Mouse (Mus musculus) heart, embryonic 12.5 days (tissue): ENCODE results near the gene Pdcd6ip. TPM values are rescaled to one million over a fixed set of nuclear protein-coding genes. Genes with fewer than 3 reads are reported as not detected.

ENCODE experiments used
- ATAC-seq: fragments of 200-750 bp; cut with Nextera tagmentation; 2 replicates; pipeline ENCODE4 v1.8.0; 2017; ENCODE audit warnings: moderate TSS enrichment, moderate library complexity; ENCODE audit not compliant: insufficient number of reproducible peaks, low FRiP score
- H3K27ac ChIP-seq: fragments of 300-500 bp; sonication (generic); 2 replicates; pipeline ENCODE4 v1.5.1; 2016; ENCODE audit warnings: mild to moderate bottlenecking, moderate library complexity; ENCODE audit not compliant: poor library complexity, severe bottlenecking
- H3K27me3 ChIP-seq: fragments of 300-500 bp; sonication (generic); replicated peaks from 2 replicates; pipeline ENCODE4 v1.6.1; 2016; ENCODE audit warnings: mild to moderate bottlenecking, moderate library complexity
- H3K36me3 ChIP-seq: fragments of 300-500 bp; sonication (generic); 2 replicates; pipeline ENCODE4 v1.6.1; 2016; ENCODE audit warnings: mild to moderate bottlenecking, moderate library complexity
- H3K4me1 ChIP-seq: fragments of 300-500 bp; sonication (generic); replicated peaks from 2 replicates; pipeline ENCODE4 v1.6.1; 2016; ENCODE audit warnings: mild to moderate bottlenecking
- H3K4me2 ChIP-seq: fragments of 300-500 bp; sonication (generic); 2 replicates; pipeline ENCODE4 v1.6.1; 2016; ENCODE audit warnings: mild to moderate bottlenecking, moderate library complexity
- H3K4me3 ChIP-seq: fragments of 300-500 bp; sonication (generic); 2 replicates; pipeline ENCODE4 v1.5.1; 2016; ENCODE audit warnings: mild to moderate bottlenecking
- H3K9ac ChIP-seq: fragments of 300-500 bp; sonication (generic); 2 replicates; pipeline ENCODE4 v1.6.1; 2016; ENCODE audit warnings: mild to moderate bottlenecking, moderate library complexity
- H3K9me3 ChIP-seq: fragments of 300-500 bp; sonication (generic); replicated peaks from 2 replicates; pipeline ENCODE4 v1.6.1; 2016; ENCODE audit warnings: mild to moderate bottlenecking, moderate library complexity
- WGBS: fragments of 180-500 bp; shearing (Covaris S2); methylation state at CpG from one replicate; pipeline ENCODE4 v1.1.7; 2016; 5-methylcytosine and 5-hydroxymethylcytosine counted together
- polyA plus RNA-seq: library from polyadenylated mRNA; unstranded; fragments of >200 nt; fragmentation: Nextera tagmentation; extraction: Ambion mirVana; gene quantifications from 2 replicates; pipeline ENCODE4 v1.2.1, GENCODE M21; 2016

Pdcd6ip gene
- polyA plus RNA-seq, 1 experiment from 2014 or later, result 80.8 TPM

DNA sequence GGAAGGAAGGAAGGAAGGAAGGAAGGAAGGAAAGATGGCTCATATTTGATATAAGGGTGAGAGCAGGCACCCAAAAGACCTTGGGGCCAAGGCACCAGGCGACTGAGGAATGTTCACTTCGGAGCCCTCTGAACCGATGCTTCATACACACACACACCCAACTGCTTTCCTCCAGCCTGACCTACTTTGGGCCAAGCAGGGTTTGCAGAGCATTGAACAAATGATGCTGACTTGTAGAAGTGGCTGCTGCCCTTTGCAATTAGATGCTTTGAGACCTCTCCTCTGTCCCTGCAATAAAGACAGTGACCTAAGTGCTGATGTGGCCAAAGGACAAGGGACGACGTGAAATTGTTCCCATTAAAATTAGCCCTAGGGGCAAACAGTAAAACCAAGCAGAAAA is 63.4 kb downstream of the Pdcd6ip start:
- 69% methylated on average over 5 of the region's 5 CpGs for WGBS
- ATAC-seq, result no peak
- Histone ChIP-seq H3K36me3 (no peaks in the 10 kb centered on the region), H3K4me1 (peaks cover 4% of the 10 kb centered on the region), H3K27ac (no peak overlapping the region), H3K27me3 (no peaks in the 10 kb centered on the region), H3K9ac (no peak overlapping the region), H3K4me2 (no peak overlapping the region), H3K4me3 (no peak overlapping the region), H3K9me3 (no peaks in the 10 kb centered on the region; the same call in 1 of the 2 replicates)

DNA sequence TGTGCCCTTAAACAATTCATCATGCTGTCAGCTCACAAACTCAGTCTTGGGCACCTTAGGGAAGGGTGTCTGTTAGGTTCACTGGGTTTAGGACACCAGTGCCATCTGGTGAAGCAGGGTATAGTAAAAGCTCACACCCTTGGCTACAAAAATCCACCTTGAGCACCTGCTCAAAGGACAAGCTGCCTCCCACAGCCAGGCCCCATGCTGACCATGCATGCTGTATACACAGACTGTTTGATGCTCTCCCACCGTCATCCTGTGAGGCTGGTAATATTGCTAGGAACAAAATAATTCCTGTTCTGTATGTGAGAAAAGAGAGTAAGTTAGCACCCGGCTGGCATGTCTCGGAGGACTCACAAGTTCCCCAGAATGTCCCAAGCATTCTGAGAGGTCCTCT is 64.0 kb downstream of the Pdcd6ip start:
- Histone ChIP-seq H3K9ac (no peak overlapping the region), H3K4me3 (no peak overlapping the region), H3K36me3 (no peaks in the 10 kb centered on the region), H3K4me2 (no peak overlapping the region), H3K4me1 (peaks cover 4% of the 10 kb centered on the region), H3K27ac (no peak overlapping the region), H3K27me3 (no peaks in the 10 kb centered on the region), H3K9me3 (no peaks in the 10 kb centered on the region; the same call in 1 of the 2 replicates)
- ATAC-seq, result no peak
- 85% methylated on average over 3 of the region's 3 CpGs for WGBS

DNA sequence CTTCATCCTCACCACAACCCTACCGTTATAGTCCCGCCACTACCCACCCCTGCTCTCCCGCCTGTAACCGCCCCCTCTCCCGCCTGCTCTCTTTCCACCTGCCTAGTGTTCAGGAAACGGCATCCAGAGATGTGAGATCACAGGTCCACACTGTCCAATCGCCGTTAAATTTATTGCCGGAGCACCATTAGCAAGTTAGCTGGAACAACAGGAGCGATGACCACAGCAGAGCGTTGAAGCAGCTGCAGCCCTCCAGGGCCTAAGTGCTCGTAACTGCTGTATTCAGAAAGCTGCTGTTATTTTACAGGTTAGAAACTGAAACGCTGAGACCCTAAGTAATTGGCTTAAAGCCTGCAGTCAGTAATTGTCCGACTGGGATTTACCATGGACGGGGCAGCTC is 64.4 kb downstream of the Pdcd6ip start:
- Histone ChIP-seq H3K9ac (no peak overlapping the region), H3K27me3 (no peaks in the 10 kb centered on the region), H3K36me3 (no peaks in the 10 kb centered on the region), H3K27ac (no peak overlapping the region), H3K4me1 (peaks cover 4% of the 10 kb centered on the region), H3K9me3 (no peaks in the 10 kb centered on the region; the same call in 1 of the 2 replicates), H3K4me3 (no peak overlapping the region), H3K4me2 (no peak overlapping the region)
- 85% methylated on average over 15 of the region's 15 CpGs for WGBS
- ATAC-seq, result no peak

DNA sequence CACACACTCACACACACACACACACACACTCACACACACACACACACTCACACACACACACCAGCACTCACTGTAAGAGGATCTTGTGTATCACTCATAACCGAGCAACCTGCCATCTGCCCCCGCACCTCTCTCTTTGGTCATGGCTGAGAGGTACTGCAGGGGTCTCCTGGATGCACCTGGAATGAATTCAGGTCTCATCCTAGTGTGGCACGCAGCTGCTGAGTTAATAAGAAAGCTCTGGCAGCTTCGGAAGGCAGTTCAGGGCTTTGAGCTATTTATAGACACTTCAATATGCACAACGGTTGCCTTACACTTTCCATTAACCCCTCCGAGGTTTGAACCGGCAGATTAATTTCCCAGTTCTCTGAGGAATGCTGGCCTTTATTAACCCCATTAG is 73.1 kb downstream of the Pdcd6ip start:
- no peak overlapping the region for H3K27ac ChIP-seq
- 34% methylated on average over 7 of the region's 7 CpGs for WGBS
- peaks cover 4% of the 10 kb centered on the region for H3K9me3 ChIP-seq
- H3K4me1 ChIP-seq, result peaks cover 13% of the 10 kb centered on the region
- no peaks in the 10 kb centered on the region for H3K27me3 ChIP-seq
- ATAC-seq, result no peak
- H3K4me2 ChIP-seq, result peak overlapping the region; percentile 16; the same call in 1 of the 2 replicates
- no peaks in the 10 kb centered on the region for H3K36me3 ChIP-seq
- no peak overlapping the region for H3K4me3 ChIP-seq
- no peak overlapping the region for H3K9ac ChIP-seq

DNA sequence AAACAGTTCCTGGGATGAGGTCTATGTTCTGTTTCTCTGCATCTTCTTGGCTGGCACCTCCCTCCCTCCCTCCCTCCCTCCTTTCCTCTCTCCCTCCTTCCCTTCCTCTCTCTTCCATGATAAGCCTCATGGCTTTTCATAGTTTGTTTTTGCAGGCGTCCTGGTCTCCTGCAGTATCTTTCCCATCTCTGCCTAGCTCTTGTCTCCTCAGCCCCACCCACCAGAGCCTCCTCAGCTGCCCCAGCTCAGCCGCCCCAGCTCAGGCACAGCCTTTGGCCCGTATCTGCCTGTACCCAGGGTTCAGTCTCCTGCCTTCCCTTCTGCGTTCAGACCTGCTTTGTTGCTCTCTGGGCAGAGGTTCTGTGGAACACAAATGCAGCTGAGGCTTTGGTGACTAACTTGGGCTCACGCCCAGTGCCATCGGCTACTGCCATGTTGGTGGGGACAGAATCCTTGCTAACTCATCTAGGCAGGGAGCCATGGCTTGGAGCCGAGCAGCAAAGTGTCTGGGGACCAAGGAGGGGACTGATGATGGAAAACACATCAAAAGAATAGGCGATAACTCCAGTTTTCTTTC is 74.8 kb downstream of the Pdcd6ip start:
- no peak overlapping the region for H3K4me2 ChIP-seq
- ATAC-seq, result no peak
- H3K27ac ChIP-seq, result no peak overlapping the region
- H3K9ac ChIP-seq, result no peak overlapping the region
- 47% methylated on average over 8 of the region's 8 CpGs for WGBS
- no peaks in the 10 kb centered on the region for H3K36me3 ChIP-seq
- peaks cover 4% of the 10 kb centered on the region for H3K9me3 ChIP-seq
- H3K27me3 ChIP-seq, result no peaks in the 10 kb centered on the region
- H3K4me3 ChIP-seq, result no peak overlapping the region
- H3K4me1 ChIP-seq, result peaks cover 13% of the 10 kb centered on the region

DNA sequence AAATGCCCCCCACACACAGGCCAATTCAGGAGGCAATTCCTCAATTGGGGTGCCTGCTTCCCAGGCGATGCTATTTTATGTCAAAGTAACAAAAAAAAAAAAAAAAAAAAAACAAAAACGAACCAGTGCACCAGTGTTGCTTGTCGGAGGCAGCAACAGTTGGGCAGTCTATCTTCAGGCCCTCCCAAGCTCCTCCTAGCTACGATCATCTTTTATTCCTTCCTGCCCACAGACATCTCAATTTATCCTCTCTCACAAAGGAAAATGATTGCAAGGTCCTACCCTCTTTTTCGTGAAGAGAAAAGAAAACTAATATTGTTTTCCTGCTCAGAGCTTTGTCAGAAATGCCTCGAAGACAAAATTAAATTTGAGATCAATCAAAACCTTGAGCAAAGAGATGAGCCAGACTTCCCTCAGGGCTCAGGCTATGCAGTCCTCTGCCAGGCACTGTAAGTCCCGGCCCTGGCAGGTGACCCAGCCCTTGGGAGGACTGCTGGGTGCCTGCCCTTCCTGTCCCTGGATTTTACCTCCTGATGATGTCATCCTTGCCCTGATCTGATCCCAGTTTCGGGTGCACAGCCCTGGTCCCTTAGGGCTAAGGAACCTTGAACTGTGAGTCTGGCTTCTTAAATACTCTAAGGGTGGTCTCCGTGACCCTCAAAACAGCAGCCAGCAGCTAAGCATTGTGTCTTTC is 75.6 kb downstream of the Pdcd6ip start:
- Histone ChIP-seq H3K9me3 (peaks cover 4% of the 10 kb centered on the region), H3K9ac (no peak overlapping the region), H3K4me2 (no peak overlapping the region), H3K27ac (no peak overlapping the region), H3K4me1 (peaks cover 13% of the 10 kb centered on the region), H3K36me3 (no peaks in the 10 kb centered on the region), H3K4me3 (no peak overlapping the region), H3K27me3 (no peaks in the 10 kb centered on the region)
- ATAC-seq, result no peak
- WGBS, result 71% methylated on average over 9 of the region's 9 CpGs

DNA sequence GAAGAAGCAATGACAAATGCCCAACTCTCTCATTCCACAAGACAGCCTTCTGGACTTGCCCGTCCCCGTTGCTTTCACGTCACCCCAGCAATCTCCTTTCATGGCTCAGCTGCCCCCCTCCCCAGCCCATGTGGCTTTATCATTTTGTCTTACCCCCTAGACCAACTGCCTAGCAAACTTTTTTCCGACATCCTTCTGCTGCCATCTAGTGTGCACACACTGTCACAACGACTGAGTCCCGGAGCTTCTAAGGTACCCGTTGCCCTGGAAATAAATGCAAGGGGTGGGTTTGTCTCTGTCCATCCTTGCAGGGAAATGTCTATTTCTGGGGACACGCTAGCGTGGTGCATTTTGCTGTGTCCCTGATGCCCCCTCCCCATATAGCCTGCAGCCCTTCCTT is 78.4 kb downstream of the Pdcd6ip start:
- no peak for ATAC-seq
- H3K4me1 ChIP-seq, result peaks cover 8% of the 10 kb centered on the region
- WGBS, result 5% methylated on average over 9 of the region's 9 CpGs
- H3K36me3 ChIP-seq, result no peaks in the 10 kb centered on the region
- H3K9ac ChIP-seq, result no peak overlapping the region
- H3K27ac ChIP-seq, result no peak overlapping the region
- H3K9me3 ChIP-seq, result no peaks in the 10 kb centered on the region; the same call in none of the 2 replicates
- no peak overlapping the region for H3K4me3 ChIP-seq
- H3K27me3 ChIP-seq, result no peaks in the 10 kb centered on the region
- H3K4me2 ChIP-seq, result no peak overlapping the region

DNA sequence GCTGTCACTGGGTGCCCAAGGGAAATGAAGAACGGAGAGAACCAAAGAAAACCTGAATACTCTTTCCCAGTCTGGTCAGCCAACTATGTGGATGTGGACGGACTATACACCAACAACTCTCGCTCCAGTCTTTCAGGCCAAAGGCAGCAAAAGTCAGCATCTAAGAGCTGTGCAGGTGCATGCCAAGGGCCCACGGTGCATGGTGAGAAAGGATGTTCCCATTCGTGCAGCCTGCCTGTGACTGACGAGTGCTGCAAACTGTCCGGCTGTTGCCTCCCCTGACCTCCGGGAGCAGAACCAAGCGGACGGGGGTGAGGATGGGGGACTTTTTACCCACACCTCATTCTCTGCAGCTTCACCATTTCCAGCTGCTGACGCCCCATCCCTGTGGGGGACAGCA is 78.9 kb downstream of the Pdcd6ip start:
- Histone ChIP-seq H3K4me2 (no peak overlapping the region), H3K27ac (no peak overlapping the region), H3K4me1 (0 out of 2 replicates have a peak, but pooled peaks cover 6% of the 10 kb centered on the region), H3K36me3 (no peaks in the 10 kb centered on the region), H3K4me3 (no peak overlapping the region), H3K27me3 (no peaks in the 10 kb centered on the region), H3K9me3 (no peaks in the 10 kb centered on the region; the same call in none of the 2 replicates), H3K9ac (no peak overlapping the region)
- WGBS, result 80% methylated on average over 11 of the region's 11 CpGs
- no peak for ATAC-seq

DNA sequence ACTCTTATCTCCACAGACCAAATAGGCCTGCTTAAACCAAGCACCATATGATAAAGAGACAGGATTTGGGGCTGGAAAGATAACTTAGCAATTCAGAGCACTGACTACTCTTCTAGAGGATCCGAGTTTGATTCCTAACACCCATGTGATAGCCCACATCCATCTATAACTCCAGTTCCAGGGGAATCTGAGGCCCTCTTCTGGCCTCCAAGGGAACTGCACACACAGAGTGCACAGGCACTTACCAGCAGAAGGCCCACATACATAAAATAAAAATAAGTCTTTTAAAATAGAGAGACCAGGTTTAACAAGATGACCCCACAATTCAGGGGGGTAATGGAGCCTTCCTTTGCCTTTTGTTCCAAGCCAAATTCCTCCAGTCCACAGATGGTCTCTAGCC is 79.3 kb downstream of the Pdcd6ip start:
- no peak for ATAC-seq
- 0 out of 2 replicates have a peak, but pooled peaks cover 6% of the 10 kb centered on the region for H3K4me1 ChIP-seq
- WGBS, result 54% methylated on average over 1 of the region's 1 CpGs

DNA sequence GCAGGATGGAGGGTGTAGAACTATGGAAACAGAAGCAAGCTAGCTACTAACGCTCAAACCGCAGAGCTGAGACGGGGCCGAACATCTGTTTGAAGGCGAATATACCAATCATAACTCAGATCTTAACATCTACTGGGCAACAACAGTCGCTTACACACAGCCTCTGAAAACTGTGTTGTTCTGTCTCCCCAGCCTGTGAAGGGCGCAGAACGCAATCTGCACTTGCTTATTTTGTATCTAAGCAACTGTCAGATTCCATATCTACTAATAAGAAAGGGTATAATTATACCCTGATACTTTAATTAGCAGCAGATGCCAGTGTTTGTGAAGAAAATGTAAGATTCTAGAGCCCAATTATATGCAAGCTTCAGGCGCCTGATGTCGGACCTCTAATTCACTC is 81.3 kb downstream of the Pdcd6ip start:
- no peak for ATAC-seq
- Histone ChIP-seq H3K36me3 (no peaks in the 10 kb centered on the region), H3K9ac (no peak overlapping the region), H3K4me2 (no peak overlapping the region), H3K9me3 (no peaks in the 10 kb centered on the region; the same call in none of the 2 replicates), H3K4me1 (no peaks in the 10 kb centered on the region), H3K27ac (no peak overlapping the region), H3K4me3 (no peak overlapping the region), H3K27me3 (no peaks in the 10 kb centered on the region)
- WGBS, result 85% methylated on average over 10 of the region's 10 CpGs

More for the DNA sequence above, 79.3 kb downstream of the Pdcd6ip start:
- Histone ChIP-seq H3K4me2 (no peak overlapping the region), H3K27ac (no peak overlapping the region), H3K36me3 (no peaks in the 10 kb centered on the region), H3K9ac (no peak overlapping the region), H3K9me3 (no peaks in the 10 kb centered on the region; the same call in none of the 2 replicates), H3K27me3 (no peaks in the 10 kb centered on the region), H3K4me3 (no peak overlapping the region)

DNA sequence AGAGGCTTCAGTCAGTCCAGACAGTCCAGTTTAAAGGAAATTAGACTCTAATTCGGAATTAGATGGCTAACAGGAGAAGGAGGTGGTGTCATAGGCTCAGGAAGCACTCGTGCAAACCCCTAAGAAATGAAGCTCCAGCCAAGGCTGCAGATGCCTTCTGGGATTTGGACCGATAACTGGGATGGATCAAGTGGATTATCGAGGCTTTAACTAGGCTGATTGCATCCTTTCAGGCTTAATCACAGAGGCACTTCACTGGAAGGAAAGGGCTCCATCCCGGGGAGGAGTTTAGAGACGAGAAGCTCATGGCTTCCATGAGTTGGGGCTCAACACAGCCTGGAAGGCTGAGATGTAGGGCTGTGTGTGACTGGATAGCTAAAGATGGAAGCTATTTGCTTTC is 84.0 kb downstream of the Pdcd6ip start:
- no peaks in the 10 kb centered on the region for H3K4me1 ChIP-seq
- no peaks in the 10 kb centered on the region; the same call in none of the 2 replicates for H3K9me3 ChIP-seq
- H3K27me3 ChIP-seq, result no peaks in the 10 kb centered on the region
- no peak overlapping the region for H3K9ac ChIP-seq
- no peak for ATAC-seq
- H3K27ac ChIP-seq, result no peak overlapping the region
- no peak overlapping the region for H3K4me2 ChIP-seq
- H3K36me3 ChIP-seq, result no peaks in the 10 kb centered on the region
- no peak overlapping the region for H3K4me3 ChIP-seq
- WGBS, result 69% methylated on average over 6 of the region's 6 CpGs
